Mouse (Mus musculus) heart, postnatal 14 days (tissue): ENCODE data around the gene Vav2. TPM values are rescaled to one million over a fixed set of nuclear protein-coding genes. Genes with fewer than 3 reads are reported as not detected.

ENCODE experiments used
- DNase-seq, 2 experiments: peaks; one replicate each; pipeline ENCODE4 v3.0.0; 2021 to 2022
- intact Hi-C: fragments of 180-260 bp; cut with DNase I; formaldehyde crosslinking; loops from one replicate; pipeline ENCODE4 v1.15.1; 2025
- long read RNA-seq, 2 experiments: library from polyadenylated mRNA; stranded (forward); transcript quantifications; one replicate each; pipeline ENCODE4 v2.0.0; 2021
- total RNA-seq, 2 experiments: library from RNA; stranded (reverse); gene quantifications; 2 replicates each; pipeline ENCODE4 v1.2.3; 2021

Gene Vav2
- 10 to 100 TPM; 14.4 to 15.0 TPM for total RNA-seq
- long read RNA-seq, experiment 1, partial matches to known transcripts = 5 of 16 reads
- long read RNA-seq, experiment 1, other reads (novel, unspliced or antisense) = 11 of 16 reads
- long read RNA-seq, experiment 2, partial matches to known transcripts = 4 of 16 reads
- long read RNA-seq, experiment 2, other reads (novel, unspliced or antisense) = 12 of 16 reads

- intact Hi-C loops = no loop called here
- DNase-seq = peak; percentile 93 to 94
These were observed at the start of gene Vav2 for GRCm38 (mm10) chr2:27426855-27427457. Gene Vav2 (minus strand): TSS chr2:27427033.

GRCm38 (mm10) chr2:27475495-27476302 is 48.9 kb upstream of the Vav2 start:
- intact Hi-C loops = loop anchor here (2.0 kb wide), 1 partner anchor 41 kb away; no protein-coding TSS in a partner anchor

GRCm38 (mm10) chr2:27474621-27475484 is 48.0 kb upstream of the Vav2 start:
- DNase-seq = peak; percentile 59 to 61
- intact Hi-C loops = loop anchor here (2.0 kb wide), 1 partner anchor 42 kb away; no protein-coding TSS in a partner anchor

More at GRCm38 (mm10) chr2:27475495-27476302, 48.9 kb upstream of the Vav2 start:
- DNase-seq = peak; percentile 93 to 97

- DNase-seq = no peak
- intact Hi-C loops = loop anchor here (2.0 kb wide), 1 partner anchor 43 kb away; no protein-coding TSS in a partner anchor
These were observed 47.1 kb upstream of the Vav2 start for GRCm38 (mm10) chr2:27473911-27474310.

- DNase-seq = no peak
- intact Hi-C loops = no loop called here
These were observed 46.4 kb upstream of the Vav2 start for GRCm38 (mm10) chr2:27473061-27473765.

- intact Hi-C loops = no loop called here
- no peak for DNase-seq
These were observed 44.3 kb upstream of the Vav2 start for GRCm38 (mm10) chr2:27471170-27471584.

GRCm38 (mm10) chr2:27470535-27470934 is 43.7 kb upstream of the Vav2 start:
- intact Hi-C loops = no loop called here
- no peak for DNase-seq

- DNase-seq = no peak
- intact Hi-C loops = no loop called here
These were observed 43.1 kb upstream of the Vav2 start for GRCm38 (mm10) chr2:27469991-27470355.

GRCm38 (mm10) chr2:27469292-27469990 is 42.6 kb upstream of the Vav2 start:
- no peak for DNase-seq
- intact Hi-C loops = no loop called here

- intact Hi-C loops = no loop called here
- no peak for DNase-seq
These were observed 36.1 kb upstream of the Vav2 start for GRCm38 (mm10) chr2:27462901-27463300.

- DNase-seq = no peak
- intact Hi-C loops = no loop called here
These were observed 35.2 kb upstream of the Vav2 start for GRCm38 (mm10) chr2:27461881-27462660.

- intact Hi-C loops = no loop called here
These were observed 33.8 kb upstream of the Vav2 start for GRCm38 (mm10) chr2:27460651-27461050.

GRCm38 (mm10) chr2:27460163-27460562 is 33.3 kb upstream of the Vav2 start:
- intact Hi-C loops = no loop called here
- DNase-seq = no peak

More at GRCm38 (mm10) chr2:27460651-27461050, 33.8 kb upstream of the Vav2 start:
- no peak for DNase-seq

GRCm38 (mm10) chr2:27459735-27460134 is 32.9 kb upstream of the Vav2 start:
- no peak for DNase-seq
- intact Hi-C loops = no loop called here

- intact Hi-C loops = no loop called here
- no peak for DNase-seq
These were observed 23.4 kb upstream of the Vav2 start for GRCm38 (mm10) chr2:27450226-27450625.

GRCm38 (mm10) chr2:27447782-27448181 is 20.9 kb upstream of the Vav2 start:
- intact Hi-C loops = no loop called here
- DNase-seq = no peak

GRCm38 (mm10) chr2:27446812-27447211 is 20.0 kb upstream of the Vav2 start:
- DNase-seq = no peak
- intact Hi-C loops = no loop called here

GRCm38 (mm10) chr2:27445910-27446309 is 19.1 kb upstream of the Vav2 start:
- no peak for DNase-seq
- intact Hi-C loops = no loop called here

GRCm38 (mm10) chr2:27443450-27443708 is 16.5 kb upstream of the Vav2 start:
- intact Hi-C loops = no loop called here
- DNase-seq = no peak
